Mouse (Mus musculus) urinary bladder, postnatal 10 days (tissue): ENCODE measurements around the gene Mbnl1.

Experiments
- DNase-seq: peaks from one replicate; pipeline ENCODE4 v3.0.0; 2022; ENCODE audit warnings: low spot score

Mbnl1 gene

DNA sequence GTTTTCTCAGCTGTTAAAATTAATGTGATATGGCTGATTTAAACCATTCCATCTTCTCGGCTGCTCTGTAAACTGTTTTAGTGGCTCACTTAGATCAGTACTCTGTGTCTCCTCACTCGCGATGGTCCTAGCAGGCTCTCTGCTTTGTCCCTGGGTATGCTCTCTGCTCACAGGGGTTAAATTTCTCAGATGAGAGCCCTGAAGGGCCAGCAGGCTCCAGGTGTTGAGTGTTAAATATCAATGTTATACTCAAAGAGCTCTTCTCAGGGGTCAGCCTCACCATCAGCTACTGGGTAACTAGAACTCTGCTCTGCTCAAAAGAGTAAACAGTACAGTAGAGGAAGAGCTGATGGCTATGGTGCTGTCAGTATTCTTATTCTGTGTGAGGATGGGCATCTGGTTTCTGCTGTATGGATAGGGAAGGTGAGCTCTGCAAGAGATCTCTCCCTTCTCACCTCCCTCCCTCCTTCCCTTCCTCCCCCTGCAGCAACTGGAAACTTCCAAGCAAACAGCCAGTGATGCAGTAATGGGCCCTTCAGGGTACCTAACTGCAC is 44.7 kb downstream of the Mbnl1 start:
- no peak for DNase-seq

DNA sequence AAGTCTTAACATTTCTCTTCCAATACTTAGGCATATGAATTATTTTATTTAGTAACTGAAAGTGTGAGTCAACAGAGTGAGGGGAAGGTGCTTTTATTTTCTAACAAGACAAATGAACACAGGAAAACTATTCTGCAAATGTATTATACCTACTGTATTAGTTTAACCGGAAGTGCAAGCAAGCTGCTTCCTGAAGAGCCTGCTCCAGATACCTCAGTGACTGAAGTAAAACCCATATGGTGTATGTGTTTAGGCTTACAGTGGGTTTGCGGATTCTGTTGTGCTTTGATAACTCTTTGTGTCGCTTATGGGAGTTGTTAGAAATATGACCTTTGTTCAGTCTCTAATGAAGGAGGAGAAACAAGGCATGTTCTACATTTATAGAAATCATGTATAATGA is 46.7 kb downstream of the Mbnl1 start:
- no peak for DNase-seq

- no peak for DNase-seq
Observed at GRCm38 (mm10) chr3:60524127-60524526, 51.5 kb downstream of the Mbnl1 start.

DNA sequence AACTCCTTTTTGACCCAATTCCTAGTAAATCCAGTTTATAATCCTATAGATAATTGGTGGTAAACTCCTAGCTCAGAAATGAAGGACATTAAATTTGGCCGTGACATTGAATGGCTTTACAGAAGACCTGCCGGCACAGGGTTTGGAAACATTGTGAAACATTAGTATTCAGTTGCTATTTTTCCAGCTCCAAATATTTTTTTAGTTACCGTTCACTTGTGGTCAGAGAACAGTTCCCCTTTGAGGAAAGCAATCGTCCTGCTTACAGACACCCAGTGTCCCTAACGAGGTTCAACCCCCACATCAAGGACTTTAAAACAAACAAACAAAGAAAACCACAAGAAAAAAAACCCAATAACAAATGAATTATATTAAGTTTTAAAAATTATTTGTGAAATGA is 58.7 kb downstream of the Mbnl1 start:
- DNase-seq = no peak

- no peak for DNase-seq
Observed at GRCm38 (mm10) chr3:60531826-60532225, 59.2 kb downstream of the Mbnl1 start.

DNA sequence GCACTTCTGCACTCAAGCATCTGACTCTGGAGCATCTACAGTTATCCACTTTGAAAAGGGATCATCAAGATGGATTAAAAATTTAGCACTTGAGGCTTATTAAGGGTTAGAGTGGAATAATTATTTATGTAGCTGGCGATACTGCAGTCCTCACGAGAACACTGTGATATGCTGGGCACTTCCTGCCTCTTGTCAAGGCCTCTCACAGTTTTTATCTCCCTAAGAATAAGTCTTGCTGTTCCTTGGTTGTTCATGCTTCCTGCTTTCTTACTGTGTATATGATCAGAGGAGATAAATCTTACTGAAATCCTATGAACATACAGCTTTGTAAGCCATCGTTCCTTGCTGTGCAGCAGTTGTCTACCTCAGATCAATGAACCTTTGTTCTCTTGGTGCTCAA is 62.6 kb downstream of the Mbnl1 start:
- no peak for DNase-seq

- no peak for DNase-seq
Observed at GRCm38 (mm10) chr3:60537063-60537462, 64.4 kb downstream of the Mbnl1 start.

- DNase-seq = no peak
Observed at GRCm38 (mm10) chr3:60538214-60538971, 65.8 kb downstream of the Mbnl1 start.

GRCm38 (mm10) chr3:60541121-60541520 is 68.5 kb downstream of the Mbnl1 start:
- DNase-seq = no peak

- DNase-seq = no peak
Observed at GRCm38 (mm10) chr3:60546196-60546595, 73.6 kb downstream of the Mbnl1 start.

- DNase-seq = no peak
Observed at GRCm38 (mm10) chr3:60546904-60547303, 74.3 kb downstream of the Mbnl1 start.

DNA sequence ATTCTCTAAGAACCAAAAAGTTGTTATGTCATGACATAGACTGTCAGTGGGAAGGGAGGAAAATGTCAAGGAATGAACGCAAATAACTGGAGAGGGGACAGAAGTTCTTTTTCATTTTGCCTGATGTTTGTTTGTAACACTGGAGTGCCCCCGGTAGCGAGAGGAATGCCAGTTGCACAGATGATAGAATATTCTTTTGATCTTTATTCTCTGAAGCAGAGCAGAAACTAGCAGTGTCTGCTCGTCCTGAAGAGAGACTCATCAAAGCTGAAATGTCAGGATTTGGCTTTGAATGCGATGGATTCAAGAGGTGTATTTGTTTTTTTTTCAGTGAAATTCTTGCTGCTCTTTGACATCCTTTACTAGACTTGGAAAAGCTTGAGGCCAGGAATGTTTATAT is 77.9 kb downstream of the Mbnl1 start:
- DNase-seq = no peak

DNA sequence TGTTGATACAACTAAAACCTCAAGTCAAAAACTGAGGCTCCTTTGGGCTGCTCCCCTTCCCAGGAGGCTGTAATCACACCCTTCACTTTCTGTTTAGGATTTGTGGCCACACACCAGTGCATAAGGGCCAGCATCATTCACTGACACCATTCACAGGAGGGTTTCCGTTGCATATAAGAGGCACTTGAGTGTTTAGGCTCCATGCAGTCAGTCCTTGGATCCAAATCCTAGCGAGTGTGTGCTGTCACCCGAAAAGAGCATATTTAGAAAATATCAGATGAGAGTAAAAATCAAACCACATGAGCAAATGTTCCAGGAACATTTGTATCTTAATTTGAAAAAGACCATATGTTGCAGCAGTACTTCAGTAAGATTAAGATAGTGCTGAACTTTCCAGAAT is 79.0 kb downstream of the Mbnl1 start:
- no peak for DNase-seq

DNA sequence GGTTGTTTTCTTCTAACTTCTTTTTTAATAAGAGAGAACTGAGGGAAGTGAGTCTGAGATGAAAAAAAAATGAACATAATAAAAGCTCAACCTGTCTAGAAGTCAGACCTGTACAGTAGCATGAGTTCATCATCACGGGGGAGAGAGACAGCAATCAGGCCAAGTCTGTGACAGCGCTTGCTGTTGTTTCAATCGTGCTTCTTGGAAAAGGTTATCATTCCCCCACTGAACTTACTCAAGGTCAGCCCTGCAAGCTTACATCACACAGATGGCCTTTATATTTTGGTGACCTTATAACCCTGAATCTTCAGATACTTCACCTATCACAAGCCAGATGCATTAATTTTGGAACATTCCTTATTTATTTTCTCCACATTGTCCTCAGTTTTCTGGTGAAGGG is 80.4 kb downstream of the Mbnl1 start:
- no peak for DNase-seq

- DNase-seq = no peak
Observed at GRCm38 (mm10) chr3:60556596-60556995, 84.0 kb downstream of the Mbnl1 start.

DNA sequence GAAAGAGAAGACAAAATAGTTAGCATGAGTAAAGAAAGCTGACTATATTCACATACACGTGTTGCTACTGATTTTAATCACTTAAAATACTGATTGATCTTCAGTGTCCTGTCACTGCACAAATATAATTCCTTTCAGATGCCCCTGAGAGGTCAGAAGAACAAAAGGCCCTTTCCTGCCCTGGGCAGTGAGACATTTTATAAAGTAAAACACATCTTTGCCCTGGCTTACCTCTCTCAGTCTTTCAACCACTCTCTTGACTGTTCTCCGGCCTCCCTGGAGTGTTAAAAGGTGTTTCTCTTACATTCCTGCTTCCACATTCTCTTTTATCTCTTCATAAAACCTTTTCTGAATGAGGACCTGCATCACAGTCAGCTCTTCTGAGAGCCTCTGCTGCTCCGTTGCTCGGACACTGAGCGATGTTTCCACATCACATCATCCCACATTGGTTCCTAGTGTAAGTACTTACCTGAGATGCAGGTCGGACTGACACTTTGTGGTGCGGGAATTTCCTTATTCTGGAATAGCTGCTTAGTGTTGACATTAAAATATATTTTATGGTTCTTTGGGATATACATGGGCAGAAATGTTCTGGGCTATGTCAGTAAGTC is 85.7 kb downstream of the Mbnl1 start:
- DNase-seq = no peak

DNA sequence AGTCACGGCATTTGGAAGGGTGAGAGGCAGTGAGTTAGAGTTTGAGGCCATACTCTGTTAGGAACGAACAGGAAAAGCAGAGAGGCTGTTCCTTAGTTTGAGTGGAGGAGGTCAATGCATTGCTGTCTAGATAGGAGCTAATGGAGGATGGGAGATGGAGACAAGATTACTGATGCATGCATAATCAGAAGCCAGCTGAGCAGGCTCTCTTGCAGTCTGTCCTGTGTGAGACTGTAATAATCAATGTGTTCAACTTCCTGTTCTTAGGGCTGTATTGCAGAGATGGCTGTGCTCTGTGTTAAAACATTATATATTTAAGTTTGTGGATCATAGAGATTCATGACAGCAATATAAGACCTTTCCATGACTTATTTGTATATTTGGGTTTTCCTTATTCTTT is 87.1 kb downstream of the Mbnl1 start:
- no peak for DNase-seq

GRCm38 (mm10) chr3:60563529-60564243 is 91.1 kb downstream of the Mbnl1 start:
- no peak for DNase-seq

DNA sequence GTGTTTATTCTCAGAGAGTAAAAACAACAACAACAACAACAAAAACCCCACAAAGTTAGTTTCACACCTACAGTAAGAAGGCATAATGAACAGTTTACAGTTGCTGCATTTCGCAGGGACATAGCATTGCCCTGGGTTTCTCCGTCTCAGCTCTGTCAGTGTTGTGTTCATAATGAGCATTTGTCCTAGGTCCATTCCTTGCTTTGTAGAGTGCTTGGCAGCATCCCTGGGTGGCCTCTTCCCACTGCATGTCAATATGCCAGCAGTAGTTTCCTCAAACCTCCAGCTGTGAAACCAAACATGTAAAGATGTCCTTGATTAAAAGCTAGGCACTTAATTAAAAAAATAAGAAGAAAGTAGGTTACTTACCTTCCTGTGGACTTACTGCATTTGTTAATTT is 91.6 kb downstream of the Mbnl1 start:
- no peak for DNase-seq

- no peak for DNase-seq
Observed at GRCm38 (mm10) chr3:60565204-60565603, 92.6 kb downstream of the Mbnl1 start.

DNA sequence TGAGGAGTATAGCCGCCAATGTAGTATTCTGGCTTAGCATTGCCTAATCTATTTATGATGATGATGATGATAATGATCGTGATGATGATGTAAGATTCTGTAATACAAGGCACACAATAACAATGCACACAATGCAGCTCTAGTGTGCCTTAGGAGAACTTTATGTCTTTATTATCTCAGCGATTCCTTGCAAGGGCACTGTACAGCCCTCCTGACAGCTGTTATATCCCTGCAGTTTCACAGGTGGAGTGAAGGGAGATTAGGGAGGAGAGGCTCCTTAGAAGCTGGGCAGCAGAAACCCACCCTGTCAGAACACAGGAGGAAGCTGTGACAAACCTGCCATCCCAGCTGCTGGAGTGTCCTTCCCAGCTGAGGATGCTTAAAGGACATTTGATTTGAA is 93.3 kb downstream of the Mbnl1 start:
- DNase-seq = no peak

DNA sequence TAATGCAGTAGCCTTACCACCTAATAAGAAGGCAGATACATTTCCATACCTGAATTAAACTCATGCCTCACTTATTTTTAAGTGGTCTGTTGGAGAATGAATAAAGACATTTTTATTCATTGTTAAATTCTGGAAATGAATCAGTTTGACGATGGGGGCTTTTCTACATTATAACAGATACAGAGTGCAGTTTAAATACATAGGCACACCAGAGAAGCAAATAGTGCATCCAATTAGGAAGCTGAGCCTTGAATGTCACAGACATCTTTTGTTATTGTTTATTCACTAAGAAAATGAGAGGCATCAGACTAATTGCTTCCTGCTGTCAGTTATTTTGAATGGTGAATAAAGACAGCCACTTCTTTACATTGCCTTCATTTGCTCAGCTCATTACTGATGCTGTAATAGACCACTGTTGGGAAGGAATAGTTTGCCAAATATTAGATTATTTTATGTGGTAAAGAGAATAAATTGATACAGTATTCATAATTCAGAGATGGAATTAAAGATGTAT is 95.6 kb downstream of the Mbnl1 start:
- DNase-seq = no peak
